Mouse (Mus musculus) T-helper 17 cell (primary cell): Measurements from ENCODE around the gene Smarce1.

ENCODE experiments used
- in situ Hi-C, 2 experiments: fragments of 300-600 bp; cut with MboI, MseI; formaldehyde crosslinking; loops; 1 replicate in 1 of 2; 2 replicates in 1 of 2; pipeline ENCODE4 v1.15.1; 2025; ENCODE audit warnings: high pct_unique_total_duplicates in 2 of 2

Smarce1 gene

GRCm38 (mm10) chr11:99169438-99169837 is 61.4 kb downstream of the Smarce1 start:
- in situ Hi-C loops: no loop called here

GRCm38 (mm10) chr11:99168030-99168474 is 62.8 kb downstream of the Smarce1 start:
- in situ Hi-C loops: no loop called here

- in situ Hi-C loops: no loop called here
These were observed 63.2 kb downstream of the Smarce1 start for GRCm38 (mm10) chr11:99167576-99167975.

- in situ Hi-C loops: no loop called here
These were observed 64.6 kb downstream of the Smarce1 start for GRCm38 (mm10) chr11:99166241-99166640.

GRCm38 (mm10) chr11:99165031-99165752 is 65.6 kb downstream of the Smarce1 start:
- in situ Hi-C loops: no loop called here

GRCm38 (mm10) chr11:99162972-99163686 is 67.7 kb downstream of the Smarce1 start:
- in situ Hi-C loops: no loop called here

GRCm38 (mm10) chr11:99161648-99162047 is 69.2 kb downstream of the Smarce1 start:
- in situ Hi-C loops: no loop called here

GRCm38 (mm10) chr11:99160228-99160627 is 70.6 kb downstream of the Smarce1 start:
- in situ Hi-C loops: no loop called here
